Mouse (Mus musculus): ENCODE measurements around the gene Gm20605.
A peak's percentile ranks its signal among the peaks of the same experiment; 100 is the strongest.

The Gm20605 gene

GRCm38 (mm10) chr5:137628498-137629305 is at the start of gene Gm20605, which contains the start of the genes Fbxo24 and Lrch4:
Gene Gm20605 (plus strand): TSS chr5:137629175.
Gene Fbxo24 (minus strand): TSS chr5:137629002.
Gene Lrch4 (plus strand): TSS chr5:137629121.
- DNase-seq (ENCODE audit: low read depth, low spot score) = peak; percentile 99

- no peak for DNase-seq (ENCODE audit: low read depth, low spot score)
Measured at GRCm38 (mm10) chr5:137580246-137580645, 48.7 kb upstream of the Gm20605 start.

DNA sequence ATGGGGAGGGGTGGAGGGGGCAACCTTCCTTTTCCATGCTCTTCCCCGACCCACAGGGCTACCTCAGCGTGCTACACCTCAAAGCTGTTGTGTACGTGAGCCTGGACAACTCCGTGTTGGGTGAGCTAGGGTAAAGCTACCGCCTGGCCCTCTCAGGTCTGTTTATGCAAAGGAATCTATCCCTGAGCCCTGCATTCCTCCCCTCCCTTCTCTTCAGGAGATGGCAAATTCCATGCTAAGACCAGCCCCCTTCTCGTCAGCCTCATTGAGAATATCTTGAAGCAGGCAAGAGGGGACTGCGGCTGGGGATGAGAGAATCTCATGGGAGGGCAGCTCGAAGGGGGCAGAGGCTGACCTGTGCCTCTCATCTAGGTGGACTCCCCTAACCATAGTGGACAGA is 46.3 kb upstream of the Gm20605 start:
- DNase-seq (ENCODE audit: low read depth, low spot score) = no peak

DNA sequence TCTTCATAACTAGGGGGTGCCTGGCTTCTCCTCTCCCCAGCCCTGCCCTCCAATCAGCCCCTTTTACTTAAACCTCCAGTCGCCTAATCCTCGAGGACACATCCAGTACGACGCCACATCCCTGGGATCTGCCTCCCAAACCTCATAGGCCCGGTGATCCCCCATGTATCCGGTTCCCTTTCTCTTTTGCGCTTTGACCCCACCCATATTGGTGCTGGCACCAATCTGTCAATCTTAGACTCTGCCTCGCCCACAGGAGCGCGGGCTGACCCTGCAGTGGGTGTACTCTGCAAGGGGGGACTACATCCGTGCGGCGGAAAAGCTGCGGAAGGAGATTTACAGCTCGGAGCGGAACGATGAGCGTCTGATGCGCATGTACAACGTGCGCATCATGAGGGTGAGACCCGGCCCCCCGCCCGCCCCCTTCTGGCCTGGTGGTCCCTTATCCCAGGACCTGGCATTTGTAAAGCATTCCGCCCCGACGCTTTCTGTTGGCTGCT is 45.3 kb upstream of the Gm20605 start:
- no peak for DNase-seq (ENCODE audit: low read depth, low spot score)

GRCm38 (mm10) chr5:137584976-137585375 is 44.0 kb upstream of the Gm20605 start:
- DNase-seq (ENCODE audit: low read depth, low spot score) = peak; percentile 47

DNA sequence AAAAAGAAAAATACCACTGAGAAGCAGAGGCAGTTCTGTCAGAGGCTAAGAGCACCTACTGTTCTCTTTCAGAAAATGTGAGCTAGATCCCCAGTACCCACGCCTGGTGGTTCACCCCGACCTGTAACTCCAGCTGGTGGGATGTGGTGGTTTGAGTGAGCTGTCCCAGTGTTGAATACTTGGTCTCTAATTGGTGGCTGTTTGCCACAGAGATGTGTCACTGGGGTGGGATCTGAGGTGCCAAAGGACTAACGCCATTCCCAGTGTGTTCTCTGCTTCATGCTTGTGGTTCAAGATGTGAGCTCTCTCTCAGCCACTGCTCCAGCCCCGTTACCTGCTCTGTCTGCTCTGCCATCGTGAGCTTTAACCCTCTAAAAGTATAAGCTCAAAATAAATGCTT is 38.5 kb upstream of the Gm20605 start:
- DNase-seq (ENCODE audit: low read depth, low spot score) = no peak

DNA sequence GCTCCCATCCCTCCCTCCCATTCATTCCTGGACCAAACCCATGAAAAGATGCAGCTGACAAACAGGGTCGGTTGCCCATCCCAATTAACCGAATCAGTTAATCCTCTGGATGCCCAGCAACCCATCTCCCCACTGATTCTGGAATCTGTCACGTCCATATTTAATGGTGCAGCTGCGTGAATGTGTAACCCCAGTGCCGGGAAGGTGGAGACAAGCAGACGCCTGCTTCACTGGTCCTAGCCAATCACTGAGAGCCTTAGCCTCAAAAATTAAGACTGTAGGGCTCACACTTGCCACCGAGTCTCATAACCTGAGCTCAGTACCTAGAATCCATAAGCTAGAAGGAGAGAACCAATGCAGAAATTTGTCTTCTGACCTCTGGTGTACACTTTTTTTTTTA is 33.1 kb upstream of the Gm20605 start:
- no peak for DNase-seq (ENCODE audit: low read depth, low spot score)

- no peak for DNase-seq (ENCODE audit: low read depth, low spot score)
Measured at GRCm38 (mm10) chr5:137596601-137597261, 32.2 kb upstream of the Gm20605 start.

- no peak for DNase-seq (ENCODE audit: low read depth, low spot score)
Measured at GRCm38 (mm10) chr5:137597625-137598024, 31.4 kb upstream of the Gm20605 start.

GRCm38 (mm10) chr5:137598100-137598826 is 30.7 kb upstream of the Gm20605 start:
- no peak for DNase-seq (ENCODE audit: low read depth, low spot score)

GRCm38 (mm10) chr5:137599600-137599999 is 29.4 kb upstream of the Gm20605 start:
- no peak for DNase-seq (ENCODE audit: low read depth, low spot score)

DNA sequence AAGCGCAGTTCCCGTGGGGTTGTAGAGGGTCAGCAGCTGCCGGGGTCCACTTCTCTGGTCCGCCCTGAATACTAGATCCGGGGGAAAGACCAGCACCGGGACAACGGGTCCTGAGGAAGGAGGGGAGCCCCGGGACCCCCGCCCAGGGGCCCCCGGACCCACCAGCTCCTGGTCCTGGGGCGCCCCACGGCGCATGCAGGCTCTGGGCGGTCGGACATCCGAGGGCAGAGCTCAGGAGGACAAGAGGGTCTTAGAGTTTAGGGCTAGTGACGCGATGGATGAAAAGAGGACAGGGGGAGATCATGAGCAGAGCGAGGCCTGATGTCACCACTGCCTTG is 28.7 kb upstream of the Gm20605 start:
- no peak for DNase-seq (ENCODE audit: low read depth, low spot score)

DNA sequence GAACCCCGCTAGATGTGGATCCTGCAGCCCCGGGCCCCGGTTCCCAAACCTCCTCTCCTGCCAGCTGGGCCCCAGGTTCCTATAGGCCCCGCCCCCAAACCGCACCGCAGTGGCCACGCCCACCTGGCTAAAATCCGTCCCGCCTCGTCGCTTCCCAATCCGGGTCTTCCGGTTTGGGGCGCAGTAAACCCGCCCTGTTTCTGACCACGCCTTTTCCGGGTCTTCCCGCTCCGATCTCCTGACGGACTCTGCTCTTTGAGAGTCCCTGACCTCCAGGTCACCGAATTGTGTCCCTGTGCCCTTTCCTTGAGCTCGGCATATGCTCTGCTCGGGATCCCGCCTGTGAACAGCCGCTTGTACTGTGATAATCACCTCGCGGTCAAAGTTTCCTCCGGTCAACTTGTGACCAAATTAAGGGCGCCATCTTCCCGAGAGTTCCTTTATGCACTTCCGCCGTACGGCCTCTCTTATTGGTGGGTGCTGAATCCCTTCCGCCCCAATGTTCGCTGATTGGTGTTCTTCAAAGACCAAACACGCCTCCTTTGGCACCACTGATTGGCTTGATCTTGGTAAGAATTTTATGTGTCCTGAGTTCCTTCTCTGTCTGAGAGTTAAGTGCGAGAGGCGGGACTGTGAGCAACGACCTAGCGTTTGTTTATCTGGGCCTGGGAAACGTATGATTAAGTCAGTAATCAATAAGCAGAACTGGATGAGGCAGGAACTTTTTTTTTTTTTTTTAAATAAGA is 28.2 kb upstream of the Gm20605 start, which contains the start of gene Mospd3:
Gene Mospd3 (minus strand): TSS at position 440 of the 746 bp plus-strand sequence.
- DNase-seq (ENCODE audit: low read depth, low spot score) = peak; percentile 94

DNA sequence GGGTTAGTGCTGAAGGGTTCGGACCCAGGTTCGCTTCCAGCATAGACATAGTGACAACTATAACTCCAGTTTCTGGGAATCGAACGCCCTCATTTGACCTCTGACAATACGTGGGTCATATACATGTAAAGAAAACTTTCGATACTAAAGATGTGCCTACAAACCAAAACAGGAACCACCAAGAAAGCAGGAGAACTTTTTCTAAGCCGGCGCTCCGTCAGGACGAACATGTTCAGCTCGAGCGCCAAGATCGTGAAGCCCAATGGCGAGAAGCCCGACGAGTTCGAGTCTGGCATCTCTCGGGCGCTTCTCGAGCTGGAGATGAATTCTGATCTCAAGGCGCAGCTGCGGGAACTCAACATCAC is 27.6 kb upstream of the Gm20605 start:
- no peak for DNase-seq (ENCODE audit: low read depth, low spot score)

- no peak for DNase-seq (ENCODE audit: low read depth, low spot score)
Measured at GRCm38 (mm10) chr5:137607860-137608653, 20.9 kb upstream of the Gm20605 start.

- DNase-seq (ENCODE audit: low read depth, low spot score) = no peak
Measured at GRCm38 (mm10) chr5:137608654-137609190, 20.3 kb upstream of the Gm20605 start.

DNA sequence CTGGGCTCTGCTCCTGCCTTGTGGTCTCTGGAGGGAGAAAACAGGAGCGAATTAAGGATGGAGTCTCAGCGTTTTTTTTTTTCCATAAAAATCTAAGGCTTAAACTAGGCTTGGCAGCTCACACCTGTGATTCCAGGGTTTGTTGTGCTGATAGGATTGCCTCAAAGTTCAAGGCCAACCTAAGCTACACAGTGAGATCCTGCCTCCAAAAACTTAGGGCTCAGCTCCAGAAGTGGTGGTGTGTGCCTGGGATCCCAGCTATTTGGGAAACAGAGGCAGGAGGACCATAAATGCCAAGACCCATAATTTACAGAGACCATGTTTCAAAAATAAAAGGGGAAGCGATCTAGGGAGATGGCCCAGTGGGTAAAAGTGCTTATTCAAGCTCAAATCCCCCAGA is 19.7 kb upstream of the Gm20605 start:
- DNase-seq (ENCODE audit: low read depth, low spot score) = no peak

DNA sequence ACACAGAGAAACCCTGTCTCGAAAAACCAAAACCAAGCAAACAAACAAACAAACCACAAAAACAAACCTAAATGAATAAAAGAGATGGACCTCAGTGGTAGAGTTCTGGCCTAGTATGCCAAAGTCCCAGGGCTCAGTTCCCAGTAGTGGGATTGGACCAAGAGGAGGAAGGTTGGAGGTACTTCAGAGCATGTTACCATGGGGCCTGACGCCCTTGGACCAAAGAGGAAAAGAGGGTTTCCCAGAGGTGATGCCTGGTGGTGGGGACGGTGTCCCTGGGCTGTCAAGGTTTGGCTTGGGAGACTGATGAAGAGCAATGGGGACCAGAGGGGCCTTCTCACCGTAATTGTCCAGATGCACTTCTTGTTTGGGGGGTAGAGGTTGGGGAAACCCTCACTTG is 18.9 kb upstream of the Gm20605 start:
- DNase-seq (ENCODE audit: low read depth, low spot score) = no peak

DNA sequence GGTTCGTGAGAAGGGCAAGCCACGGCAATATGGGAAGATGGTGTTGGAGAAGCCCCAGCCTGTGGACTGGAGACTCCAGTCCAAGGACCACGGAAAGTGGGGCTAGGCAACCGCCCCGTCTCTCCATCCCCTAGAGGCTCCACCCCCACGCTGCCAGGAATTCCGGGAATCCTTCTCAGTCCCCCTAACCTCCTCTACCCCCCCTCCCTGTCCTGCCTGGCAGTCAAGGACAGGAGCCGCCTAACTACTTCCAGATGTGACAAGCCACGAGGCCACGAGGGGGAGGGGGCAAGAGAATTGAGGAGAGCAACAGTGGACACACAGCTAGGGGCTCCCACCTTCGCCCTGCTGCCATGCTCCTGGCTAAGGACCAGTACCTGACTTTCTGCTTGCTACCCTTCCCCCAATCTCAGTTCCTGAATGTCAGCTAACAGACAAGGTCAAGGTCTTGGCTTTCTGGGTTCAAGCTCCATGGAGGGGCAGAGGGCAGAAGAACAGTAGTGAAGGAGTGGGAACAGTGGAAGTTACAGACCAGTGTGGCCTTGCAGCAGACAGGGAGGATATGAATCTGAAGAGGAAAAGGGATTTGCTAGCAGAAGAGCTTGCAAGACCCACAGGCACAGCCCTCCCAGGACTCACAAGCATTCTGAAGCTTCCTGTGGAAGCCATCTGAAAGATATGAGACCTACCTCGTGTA is 18.3 kb upstream of the Gm20605 start:
- no peak for DNase-seq (ENCODE audit: low read depth, low spot score)

DNA sequence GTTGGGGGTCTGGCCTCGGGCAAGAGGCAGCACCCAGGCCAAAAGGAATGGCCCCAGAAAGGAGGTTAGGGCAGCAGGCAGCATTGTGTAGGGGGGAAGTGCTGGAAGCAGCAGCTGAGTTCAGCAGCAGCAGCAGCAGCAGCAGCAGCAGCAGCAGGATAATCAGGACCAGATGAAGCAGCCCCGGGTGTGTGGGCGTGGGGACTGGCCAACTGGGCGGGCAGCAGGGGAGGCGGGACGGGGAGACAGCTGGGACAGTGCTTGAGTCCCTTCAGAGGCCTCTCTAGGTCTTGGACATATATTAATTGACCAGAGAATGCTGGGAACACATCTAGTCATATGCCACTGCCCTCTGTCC is 17.8 kb upstream of the Gm20605 start:
- DNase-seq (ENCODE audit: low read depth, low spot score) = no peak

All from WW6 (cell line).